Comparison of ENCODE assay signal across 25 mouse cellular contexts in genomic region chr10:98841860-98842259, GRCm38 (mm10).
DNase-seq lines count a peak whose midpoint lies in the region; ATAC-seq lines count a peak whose summit lies in the region.
"Had no signal": no experiment of that assay in that cellular context is flagged by ENCODE, and none has a peak within 500 bp of the region (broad histone marks: within the 10 kb centered on the region; RNA-seq: fewer than 3 reads in every experiment).

No protein-coding gene starts in this region.

- no peak for ATAC-seq in midbrain, embryonic 11.5 days (ENCODE audit: low FRiP score)
- peak; percentile 66 for ATAC-seq in common myeloid progenitor, adult 5-6 weeks (replicated peaks; ENCODE audit: low read depth, poor library complexity, severe bottlenecking)
- ATAC-seq in megakaryocyte progenitor cell, adult 5-6 weeks (replicated peaks; ENCODE audit: poor library complexity): peak; percentile 67
- ATAC-seq in cerebellum, adult (ENCODE audit: insufficient number of reproducible peaks, low FRiP score, low TSS enrichment): no peak
- ATAC-seq in hindbrain, embryonic 11.5 days (ENCODE audit: low FRiP score): no peak
- ATAC-seq: forebrain, embryonic 16.5 days; hindbrain, postnatal 0 days had no signal

- H3K36me3 ChIP-seq in midbrain, embryonic 11.5 days (ENCODE audit: control insufficient read depth, insufficient read depth, low read length): no peaks in the 10 kb centered on the region
- no peaks in the 10 kb centered on the region for H3K36me3 ChIP-seq in midbrain, embryonic 10.5 days
- no peaks in the 10 kb centered on the region for H3K36me3 ChIP-seq in hindbrain, embryonic 11.5 days (ENCODE audit: control insufficient read depth, insufficient read depth, low read length)
- H3K36me3 ChIP-seq: forebrain, embryonic 10.5 days; hindbrain, embryonic 10.5 days; kidney, embryonic 15.5 days; stomach, embryonic 15.5 days had no signal

- no peak overlapping the region for H3K4me3 ChIP-seq in midbrain, embryonic 11.5 days (ENCODE audit: low read depth, low read length)
- no peak overlapping the region for H3K4me3 ChIP-seq in midbrain, embryonic 10.5 days
- no peak overlapping the region for H3K4me3 ChIP-seq in hindbrain, embryonic 11.5 days (ENCODE audit: low read depth, low read length)
- H3K4me3 ChIP-seq: forebrain, embryonic 10.5 days; hindbrain, embryonic 10.5 days; kidney, embryonic 15.5 days; myocyte; stomach, embryonic 15.5 days had no signal

- H3K4me1 ChIP-seq in midbrain, embryonic 11.5 days (ENCODE audit: control insufficient read depth, insufficient read depth, low read length): no peaks in the 10 kb centered on the region
- no peaks in the 10 kb centered on the region for H3K4me1 ChIP-seq in midbrain, embryonic 10.5 days
- H3K4me1 ChIP-seq in hindbrain, embryonic 11.5 days (replicated peaks; ENCODE audit: control insufficient read depth, insufficient read depth, low read length): no peaks in the 10 kb centered on the region
- H3K4me1 ChIP-seq: forebrain, embryonic 10.5 days; hindbrain, embryonic 10.5 days; kidney, embryonic 15.5 days; stomach, embryonic 15.5 days had no signal

- H3K27ac ChIP-seq in midbrain, embryonic 11.5 days (ENCODE audit: low read depth, low read length): no peak overlapping the region
- no peak overlapping the region for H3K27ac ChIP-seq in midbrain, embryonic 10.5 days (replicated peaks)
- no peak overlapping the region for H3K27ac ChIP-seq in hindbrain, embryonic 11.5 days (ENCODE audit: low read depth, low read length)
- H3K27ac ChIP-seq: forebrain, embryonic 10.5 days; hindbrain, embryonic 10.5 days; hindbrain, postnatal 0 days; kidney, embryonic 15.5 days; stomach, embryonic 15.5 days had no signal

- no peak overlapping the region for H3K4me2 ChIP-seq in midbrain, embryonic 11.5 days
- no peak overlapping the region for H3K4me2 ChIP-seq in hindbrain, embryonic 11.5 days (replicated peaks; ENCODE audit: low read depth, low read length)
- H3K4me2 ChIP-seq: heart, embryonic 11.5 days; kidney, embryonic 15.5 days; stomach, embryonic 15.5 days had no signal

- WGBS in midbrain, embryonic 11.5 days: 89% methylated on average over 3 of the region's 3 CpGs
- 91% methylated on average over 3 of the region's 3 CpGs for WGBS in midbrain, embryonic 10.5 days
- 90% methylated on average over 3 of the region's 3 CpGs for WGBS in hindbrain, embryonic 11.5 days

- no peaks in the 10 kb centered on the region for H3K27me3 ChIP-seq in midbrain, embryonic 11.5 days (ENCODE audit: control insufficient read depth, insufficient read depth, low read length)
- no peaks in the 10 kb centered on the region for H3K27me3 ChIP-seq in midbrain, embryonic 10.5 days (ENCODE audit: low read depth, poor library complexity, severe bottlenecking)
- H3K27me3 ChIP-seq in hindbrain, embryonic 11.5 days (ENCODE audit: control insufficient read depth, insufficient read depth, low read length): no peaks in the 10 kb centered on the region
- H3K27me3 ChIP-seq: kidney, embryonic 15.5 days; stomach, embryonic 15.5 days had no signal

- DNase-seq in midbrain, embryonic 11.5 days (ENCODE audit: low spot score, missing footprints): peak; percentile 47
- no peak for DNase-seq in midbrain, embryonic 10.5 days (ENCODE audit: low spot score)
- no peak for DNase-seq in hindbrain, embryonic 11.5 days (ENCODE audit: low spot score)
- DNase-seq in kidney, postnatal 36 days: no peak
- DNase-seq: adrenal gland, postnatal 14 days; cerebellum, adult 9-10 months; gastrocnemius, postnatal 10 days; kidney, adult 11 months; layer of hippocampus, postnatal 36 days; lung, adult 18-20 months; lung, postnatal 10 days; midbrain, embryonic 14.5 days; right cerebral cortex, postnatal 14 days; thymus, postnatal 36 days had no signal

- peaks cover 10% of the 10 kb centered on the region for H3K9me3 ChIP-seq in midbrain, embryonic 11.5 days (ENCODE audit: control insufficient read depth, low read length)
- H3K9me3 ChIP-seq in midbrain, embryonic 10.5 days (replicated peaks): peaks cover 27% of the 10 kb centered on the region
- H3K9me3 ChIP-seq in hindbrain, embryonic 11.5 days (ENCODE audit: control insufficient read depth, low read length): peaks cover 2% of the 10 kb centered on the region; the same call in 1 of the 2 replicates
- H3K9me3 ChIP-seq: stomach, embryonic 15.5 days had no signal

- H3K9ac ChIP-seq in midbrain, embryonic 11.5 days (ENCODE audit: low read length): no peak overlapping the region
- H3K9ac ChIP-seq in hindbrain, embryonic 11.5 days (ENCODE audit: low read depth, low read length): no peak overlapping the region
- H3K9ac ChIP-seq: kidney, embryonic 15.5 days; stomach, embryonic 15.5 days had no signal

Comparison
In these comparisons a context has a peak if more than half of its experiments do, and no peak if none do; other contexts are left out.
1. ATAC-seq: peak in common myeloid progenitor, adult 5-6 weeks (single experiment) and megakaryocyte progenitor cell, adult 5-6 weeks (single experiment); none in midbrain, embryonic 11.5 days (single experiment), cerebellum, adult (single experiment) and hindbrain, embryonic 11.5 days (single experiment).